Mouse (Mus musculus): ENCODE data around the gene Trpm8. TPM values are rescaled to one million over a fixed set of nuclear protein-coding genes. Genes with fewer than 3 reads are reported as not detected.

Trpm8 gene
- polyA plus RNA-seq, 1 experiment from 2014 or later = 0.11 TPM

DNA sequence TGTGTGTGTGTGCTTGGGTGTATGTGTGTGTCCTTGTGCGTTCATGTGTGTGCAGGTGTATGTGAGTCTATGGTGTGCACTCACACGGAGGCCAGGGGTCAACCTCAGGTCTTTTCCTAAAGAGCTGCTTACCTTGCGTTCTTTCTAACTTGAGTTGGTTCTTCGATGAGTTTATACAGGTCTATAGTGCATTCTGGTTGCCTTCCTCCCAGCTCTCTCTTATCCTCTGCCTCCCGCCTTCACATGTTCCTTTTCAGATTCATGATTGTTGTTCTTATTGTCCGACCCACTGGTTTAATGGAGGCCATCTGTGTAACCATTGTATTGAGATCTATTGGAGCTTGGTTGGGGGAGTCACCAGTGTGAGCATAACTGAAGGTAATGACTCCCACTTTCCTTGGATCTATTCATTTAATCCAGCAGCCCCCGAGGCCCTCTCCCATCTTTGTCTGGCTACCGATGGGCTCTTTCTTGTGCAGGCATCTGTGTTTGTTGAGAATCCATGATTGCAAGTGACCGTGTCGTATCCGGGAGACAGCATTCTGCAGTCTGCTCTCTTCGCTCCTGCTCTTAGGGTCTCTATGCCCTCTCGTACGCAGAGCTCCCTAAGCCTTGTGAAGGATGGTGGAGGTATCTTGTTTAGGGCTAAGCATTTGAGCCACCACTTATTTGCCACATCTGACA is 24.7 kb downstream of the Trpm8 start:
- Histone ChIP-seq H3K9me3 (peaks cover 88% of the 10 kb centered on the region), H3K27me3 (no peaks in the 10 kb centered on the region), H3K27ac (replicated peaks) (no peak overlapping the region), H3K9ac (replicated peaks) (no peak overlapping the region), H3K4me1 (no peaks in the 10 kb centered on the region), H3K36me3 (no peaks in the 10 kb centered on the region), H3K4me2 (replicated peaks) (no peak overlapping the region), H3K4me3 (no peak overlapping the region)
- WGBS = 66% methylated on average over 14 of the region's 14 CpGs
- ATAC-seq (replicated peaks) = no peak; the same call in 1 of the 2 replicates

DNA sequence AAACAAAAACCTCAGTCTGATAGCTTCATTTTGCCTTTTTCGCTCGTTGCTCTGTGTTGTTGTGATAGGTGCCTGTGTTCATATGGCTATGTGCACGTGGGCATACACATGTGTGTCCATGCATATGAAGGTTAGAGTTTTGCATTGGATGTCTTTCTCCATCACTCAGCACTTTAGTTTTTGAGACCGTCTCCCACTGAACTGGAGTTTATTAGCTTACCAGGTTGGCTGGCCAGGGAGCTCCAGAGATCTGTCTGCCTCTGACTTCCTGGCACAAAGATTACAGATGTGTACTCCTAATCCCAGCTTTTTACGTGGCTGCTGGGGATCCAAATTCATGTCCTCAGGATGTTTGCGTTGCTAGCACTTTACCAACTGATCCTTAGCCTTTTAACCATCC is 26.3 kb downstream of the Trpm8 start:
- Histone ChIP-seq H3K4me1 (no peaks in the 10 kb centered on the region), H3K9ac (replicated peaks) (no peak overlapping the region), H3K27me3 (no peaks in the 10 kb centered on the region), H3K4me3 (no peak overlapping the region), H3K36me3 (no peaks in the 10 kb centered on the region), H3K4me2 (replicated peaks) (no peak overlapping the region), H3K27ac (replicated peaks) (no peak overlapping the region), H3K9me3 (peaks cover 89% of the 10 kb centered on the region)
- no peak for ATAC-seq (replicated peaks)
- 66% methylated on average over 6 of the region's 6 CpGs for WGBS

- H3K27me3 ChIP-seq = no peaks in the 10 kb centered on the region
- no peak overlapping the region for H3K27ac ChIP-seq (replicated peaks)
- H3K4me1 ChIP-seq = no peaks in the 10 kb centered on the region
- WGBS = 58% methylated on average over 8 of the region's 8 CpGs
- H3K36me3 ChIP-seq = no peaks in the 10 kb centered on the region
- no peak overlapping the region for H3K4me3 ChIP-seq
- no peak overlapping the region for H3K4me2 ChIP-seq (replicated peaks)
- no peak overlapping the region for H3K9ac ChIP-seq (replicated peaks)
- H3K9me3 ChIP-seq = peaks cover 88% of the 10 kb centered on the region
- no peak for ATAC-seq (replicated peaks)
Observed at GRCm38 (mm10) chr1:88304261-88304985, 27.0 kb downstream of the Trpm8 start.

DNA sequence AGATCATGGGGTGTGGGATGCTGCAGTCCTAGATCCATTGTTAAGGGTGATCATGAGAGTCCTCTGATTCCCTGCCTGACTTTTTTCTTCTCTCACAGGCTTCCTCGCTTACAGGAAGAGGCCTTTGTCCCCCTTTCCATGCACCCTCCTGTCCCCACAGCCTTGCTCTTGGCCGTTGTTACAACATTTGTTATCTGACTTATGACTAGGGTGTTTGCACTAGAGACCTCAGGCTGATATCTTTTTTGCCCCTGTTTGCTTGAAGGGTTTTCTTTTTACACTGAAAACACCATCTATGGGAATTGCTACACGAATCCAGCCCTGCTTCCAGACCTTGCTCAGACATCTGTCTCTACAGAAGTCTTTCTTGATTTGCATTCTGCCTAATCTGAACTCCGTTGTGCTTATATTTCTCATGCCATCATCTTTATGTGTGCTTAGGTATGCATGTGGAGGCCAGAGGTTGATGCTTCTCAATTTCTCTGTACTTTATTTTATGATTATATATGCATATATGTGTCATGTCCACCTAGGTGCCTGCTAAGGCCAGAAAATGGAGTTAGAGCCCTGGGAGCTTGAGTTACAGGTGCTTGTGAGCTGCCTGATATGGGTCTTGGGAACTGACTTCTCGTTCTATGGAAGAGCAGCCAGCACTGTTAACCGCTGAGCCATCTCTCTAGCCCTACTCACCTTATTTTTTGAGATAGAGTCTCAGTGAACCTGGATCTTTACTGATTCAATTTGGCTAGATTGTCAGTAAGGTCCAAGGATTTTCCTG is 27.7 kb downstream of the Trpm8 start:
- Histone ChIP-seq H3K9me3 (peaks cover 88% of the 10 kb centered on the region), H3K36me3 (no peaks in the 10 kb centered on the region), H3K4me1 (no peaks in the 10 kb centered on the region), H3K4me3 (no peak overlapping the region), H3K9ac (replicated peaks) (no peak overlapping the region), H3K4me2 (replicated peaks) (no peak overlapping the region), H3K27ac (replicated peaks) (no peak overlapping the region), H3K27me3 (no peaks in the 10 kb centered on the region)
- WGBS = 46% methylated on average over 6 of the region's 6 CpGs
- ATAC-seq (replicated peaks) = no peak

GRCm38 (mm10) chr1:88306543-88306942 is 29.1 kb downstream of the Trpm8 start:
- no peak overlapping the region for H3K4me3 ChIP-seq
- no peaks in the 10 kb centered on the region for H3K27me3 ChIP-seq
- no peak for ATAC-seq (replicated peaks)
- H3K9ac ChIP-seq (replicated peaks) = no peak overlapping the region
- no peak overlapping the region for H3K27ac ChIP-seq (replicated peaks)
- H3K4me2 ChIP-seq (replicated peaks) = no peak overlapping the region
- WGBS = 59% methylated on average over 1 of the region's 1 CpGs
- H3K9me3 ChIP-seq = peaks cover 79% of the 10 kb centered on the region
- no peaks in the 10 kb centered on the region for H3K4me1 ChIP-seq
- no peaks in the 10 kb centered on the region for H3K36me3 ChIP-seq

DNA sequence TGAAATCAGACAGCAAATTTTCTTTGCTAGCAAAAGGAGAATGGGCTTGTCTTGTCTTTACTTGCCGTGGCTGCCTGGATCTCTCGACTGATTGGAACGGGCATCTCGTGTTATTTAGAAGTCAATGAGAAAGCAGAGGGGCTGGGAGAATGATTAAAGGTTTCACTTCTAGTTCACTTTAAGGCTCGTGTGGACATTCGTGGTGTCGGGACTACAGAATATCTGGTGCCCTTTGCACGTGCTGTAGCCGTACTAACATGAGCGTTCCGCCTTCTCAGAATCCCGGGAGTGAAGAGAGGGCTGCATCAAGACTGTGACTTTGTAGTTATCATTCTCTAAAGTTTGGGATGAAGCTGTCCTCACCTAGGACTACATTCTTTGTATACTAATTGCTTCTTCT is 29.7 kb downstream of the Trpm8 start:
- Histone ChIP-seq H3K36me3 (no peaks in the 10 kb centered on the region), H3K27me3 (no peaks in the 10 kb centered on the region), H3K27ac (replicated peaks) (no peak overlapping the region), H3K4me2 (replicated peaks) (no peak overlapping the region), H3K4me1 (no peaks in the 10 kb centered on the region), H3K9me3 (peaks cover 73% of the 10 kb centered on the region), H3K9ac (replicated peaks) (no peak overlapping the region), H3K4me3 (no peak overlapping the region)
- ATAC-seq (replicated peaks) = no peak
- WGBS = 65% methylated on average over 12 of the region's 12 CpGs

DNA sequence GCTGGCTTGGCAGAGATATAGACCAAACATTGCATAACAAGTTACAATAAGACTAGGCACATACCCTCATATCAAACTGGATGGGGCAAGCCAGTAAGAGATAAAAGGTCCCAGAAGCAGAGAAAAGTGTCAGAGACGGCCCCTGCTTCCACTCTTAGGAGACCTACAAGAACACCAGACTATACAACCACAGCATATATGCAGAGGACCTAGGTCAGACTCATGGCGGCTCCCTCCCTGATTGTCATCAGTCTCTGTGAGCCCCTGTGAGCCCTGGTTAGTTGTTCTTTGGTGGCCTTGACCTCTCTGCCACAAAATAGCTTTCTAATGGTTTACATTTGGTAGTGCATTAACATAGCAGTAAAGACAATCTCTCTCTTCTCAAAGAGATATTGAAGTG is 31.6 kb downstream of the Trpm8 start:
- WGBS = 50% methylated on average over 2 of the region's 2 CpGs
- H3K9ac ChIP-seq (replicated peaks) = no peak overlapping the region
- H3K9me3 ChIP-seq = peaks cover 60% of the 10 kb centered on the region
- H3K27ac ChIP-seq (replicated peaks) = no peak overlapping the region
- no peak for ATAC-seq (replicated peaks)
- H3K36me3 ChIP-seq = no peaks in the 10 kb centered on the region
- no peaks in the 10 kb centered on the region for H3K4me1 ChIP-seq
- no peaks in the 10 kb centered on the region for H3K27me3 ChIP-seq
- H3K4me2 ChIP-seq (replicated peaks) = no peak overlapping the region
- no peak overlapping the region for H3K4me3 ChIP-seq

DNA sequence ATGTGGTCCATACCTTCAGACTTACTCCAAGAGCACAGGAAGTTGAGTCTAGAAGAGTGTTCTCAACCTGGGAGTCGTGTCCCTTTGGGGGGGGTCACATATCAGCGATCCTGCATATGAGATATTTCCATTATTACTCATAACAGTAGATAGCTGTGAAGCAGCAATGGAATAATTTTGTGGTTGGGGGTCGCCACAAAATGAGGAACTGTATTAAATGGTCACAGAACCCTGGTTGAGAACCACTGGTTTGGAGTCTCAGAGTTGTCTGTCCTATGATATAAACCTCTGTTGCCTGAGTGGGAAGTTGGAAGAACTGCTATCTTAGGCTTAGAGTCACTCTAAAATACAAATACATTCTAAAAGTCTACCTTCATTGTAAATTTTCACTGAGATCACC is 32.4 kb downstream of the Trpm8 start:
- no peaks in the 10 kb centered on the region for H3K27me3 ChIP-seq
- peaks cover 52% of the 10 kb centered on the region for H3K9me3 ChIP-seq
- no peaks in the 10 kb centered on the region for H3K36me3 ChIP-seq
- H3K9ac ChIP-seq (replicated peaks) = no peak overlapping the region
- 56% methylated on average over 3 of the region's 3 CpGs for whole genome bisulfite sequencing
- H3K4me1 ChIP-seq = no peaks in the 10 kb centered on the region
- H3K4me3 ChIP-seq = no peak overlapping the region
- H3K27ac ChIP-seq (replicated peaks) = no peak overlapping the region
- H3K4me2 ChIP-seq (replicated peaks) = no peak overlapping the region
- no peak for ATAC-seq (replicated peaks)

DNA sequence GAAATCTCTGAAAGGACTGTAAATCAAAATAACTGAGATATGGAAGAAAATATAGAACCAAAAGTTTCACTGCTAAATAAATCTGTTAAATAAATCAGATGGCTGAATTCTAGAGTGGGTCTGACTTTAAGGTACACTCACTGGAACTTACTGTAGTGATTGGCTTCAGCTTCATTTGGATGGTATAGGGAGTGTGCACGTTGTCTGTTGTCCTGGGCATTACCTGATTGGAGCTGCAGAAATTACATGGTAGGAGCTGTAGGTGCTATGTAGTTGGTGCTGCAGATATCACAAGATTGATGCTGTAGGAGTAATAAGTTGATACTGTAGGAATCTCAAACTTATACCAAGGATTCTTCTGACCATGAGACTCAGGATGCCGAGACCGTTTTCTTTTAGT is 32.9 kb downstream of the Trpm8 start:
- 67% methylated on average over 3 of the region's 3 CpGs for WGBS
- H3K9me3 ChIP-seq = peaks cover 48% of the 10 kb centered on the region

DNA sequence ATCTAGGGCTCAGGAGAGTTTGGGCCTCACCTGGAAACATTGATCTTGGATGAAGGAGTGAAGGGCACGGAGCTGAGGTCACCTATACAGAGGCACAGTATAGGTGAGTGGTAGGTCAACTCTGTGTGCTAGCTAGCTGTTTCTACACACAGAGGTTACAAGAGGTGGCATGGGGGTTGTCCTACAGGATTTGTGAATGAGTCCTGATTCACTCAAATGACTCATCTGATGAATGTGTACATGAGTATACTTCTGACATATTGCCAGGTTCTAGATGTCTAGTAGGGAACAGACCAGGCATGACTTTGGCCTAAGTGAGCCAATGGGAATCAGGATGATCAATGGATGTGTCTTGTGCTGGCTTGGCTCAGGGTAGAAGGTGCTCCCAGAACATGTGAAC is 39.8 kb downstream of the Trpm8 start:
- no peak for ATAC-seq (replicated peaks)
- Histone ChIP-seq H3K36me3 (no peaks in the 10 kb centered on the region), H3K9me3 (no peaks in the 10 kb centered on the region), H3K4me3 (no peak overlapping the region), H3K27me3 (no peaks in the 10 kb centered on the region), H3K27ac (replicated peaks) (no peak overlapping the region), H3K9ac (replicated peaks) (no peak overlapping the region), H3K4me2 (replicated peaks) (no peak overlapping the region), H3K4me1 (no peaks in the 10 kb centered on the region)
- 84% methylated on average over 1 of the region's 1 CpGs for WGBS

More for the DNA sequence above, 32.9 kb downstream of the Trpm8 start:
- H3K9ac ChIP-seq (replicated peaks) = no peak overlapping the region
- H3K27ac ChIP-seq (replicated peaks) = no peak overlapping the region
- no peaks in the 10 kb centered on the region for H3K27me3 ChIP-seq
- no peaks in the 10 kb centered on the region for H3K4me1 ChIP-seq
- ATAC-seq (replicated peaks) = no peak
- H3K4me3 ChIP-seq = no peak overlapping the region
- no peak overlapping the region for H3K4me2 ChIP-seq (replicated peaks)
- no peaks in the 10 kb centered on the region for H3K36me3 ChIP-seq

DNA sequence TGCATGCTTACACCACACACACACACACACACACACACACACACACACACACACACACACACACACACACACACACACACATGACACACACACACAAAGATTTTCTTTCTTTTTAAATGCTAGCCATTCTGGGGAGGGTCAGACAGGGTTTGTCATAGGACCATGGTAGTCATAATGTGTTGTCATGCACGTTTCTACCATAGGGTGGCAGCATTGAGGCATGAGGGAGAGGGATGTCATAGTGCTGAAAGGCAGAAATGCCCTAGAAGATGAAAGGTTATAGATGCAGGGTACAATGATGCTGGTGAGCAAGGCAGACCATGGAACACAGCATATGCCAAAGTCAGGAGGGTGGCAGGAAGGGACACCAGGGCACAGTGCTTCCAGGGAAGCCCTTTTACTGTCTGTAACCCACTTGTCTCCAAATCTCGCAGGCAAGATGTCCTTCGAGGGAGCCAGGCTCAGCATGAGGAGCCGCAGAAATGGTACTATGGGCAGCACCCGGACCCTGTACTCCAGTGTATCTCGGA is 41.1 kb downstream of the Trpm8 start:
- WGBS = 75% methylated on average over 6 of the region's 6 CpGs
- no peaks in the 10 kb centered on the region for H3K36me3 ChIP-seq
- no peak for ATAC-seq (replicated peaks)

DNA sequence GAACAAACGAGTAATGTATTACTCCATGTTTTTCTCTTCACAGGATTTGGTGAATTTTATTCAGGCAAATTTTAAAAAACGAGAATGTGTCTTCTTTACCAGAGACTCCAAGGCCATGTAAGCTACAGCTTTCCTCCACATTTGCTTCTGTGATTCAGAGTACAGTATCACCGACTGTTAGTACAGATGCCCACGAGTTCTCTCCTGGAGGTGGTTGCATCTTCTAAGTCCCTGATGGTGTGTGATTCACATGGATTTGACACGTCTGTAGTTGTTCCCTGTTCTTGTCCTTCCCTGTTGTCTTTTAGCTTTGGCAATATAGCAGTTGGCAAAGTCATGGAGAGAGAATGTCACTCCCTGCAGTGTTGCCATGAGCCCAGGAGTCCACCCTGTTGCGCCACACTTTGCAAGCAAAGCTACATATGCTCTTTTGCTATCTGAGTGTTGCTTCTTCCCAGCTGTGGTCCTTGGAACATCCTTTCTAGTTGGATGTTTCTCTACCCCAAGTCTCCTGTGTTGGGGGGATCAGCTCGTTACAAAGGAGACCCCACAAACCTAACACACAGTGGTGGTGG is 43.4 kb downstream of the Trpm8 start:
- 69% methylated on average over 7 of the region's 7 CpGs for WGBS
- Histone ChIP-seq H3K27ac (replicated peaks) (no peak overlapping the region), H3K4me2 (replicated peaks) (no peak overlapping the region), H3K9me3 (no peaks in the 10 kb centered on the region), H3K4me3 (no peak overlapping the region), H3K27me3 (no peaks in the 10 kb centered on the region), H3K36me3 (no peaks in the 10 kb centered on the region), H3K4me1 (no peaks in the 10 kb centered on the region), H3K9ac (replicated peaks) (no peak overlapping the region)
- no peak for ATAC-seq (replicated peaks)

More for the DNA sequence above, 41.1 kb downstream of the Trpm8 start:
- Histone ChIP-seq H3K9me3 (no peaks in the 10 kb centered on the region), H3K27me3 (no peaks in the 10 kb centered on the region), H3K4me2 (replicated peaks) (no peak overlapping the region), H3K27ac (replicated peaks) (no peak overlapping the region), H3K9ac (replicated peaks) (no peak overlapping the region), H3K4me1 (no peaks in the 10 kb centered on the region), H3K4me3 (no peak overlapping the region)

All from forebrain, embryonic 15.5 days (tissue).